Mouse (Mus musculus): Measurements from ENCODE around the gene Vps52. TPM values are rescaled to one million over a fixed set of nuclear protein-coding genes. Genes with fewer than 3 reads are reported as not detected.
A peak's percentile ranks its signal among the peaks of the same experiment; 100 is the strongest.

The Vps52 gene
- 18.1 and 19.1 TPM in 2 replicates for total RNA-seq (2017)

- ATAC-seq (replicated peaks in 1 of 2; ENCODE audit: insufficient read depth in 1 of 2, low FRiP score in 2 of 2, low TSS enrichment in 1 of 2, low read depth in 1 of 2, poor library complexity in 2 of 2, severe bottlenecking in 2 of 2), result peak; percentile 77 to 85
Observed at GRCm38 (mm10) chr17:33955555-33956214, at the start of gene Vps52, which contains the start of gene Rps18. Vps52 (plus strand) TSS chr17:33955812. Rps18 (minus strand) TSS chr17:33956001.

- peak; percentile 6 to 31 for ATAC-seq (replicated peaks in 1 of 2; ENCODE audit: insufficient read depth in 1 of 2, low FRiP score in 2 of 2, low TSS enrichment in 1 of 2, low read depth in 1 of 2, poor library complexity in 2 of 2, severe bottlenecking in 2 of 2)
Observed at GRCm38 (mm10) chr17:33908331-33909076, 47.1 kb upstream of the Vps52 start.

DNA sequence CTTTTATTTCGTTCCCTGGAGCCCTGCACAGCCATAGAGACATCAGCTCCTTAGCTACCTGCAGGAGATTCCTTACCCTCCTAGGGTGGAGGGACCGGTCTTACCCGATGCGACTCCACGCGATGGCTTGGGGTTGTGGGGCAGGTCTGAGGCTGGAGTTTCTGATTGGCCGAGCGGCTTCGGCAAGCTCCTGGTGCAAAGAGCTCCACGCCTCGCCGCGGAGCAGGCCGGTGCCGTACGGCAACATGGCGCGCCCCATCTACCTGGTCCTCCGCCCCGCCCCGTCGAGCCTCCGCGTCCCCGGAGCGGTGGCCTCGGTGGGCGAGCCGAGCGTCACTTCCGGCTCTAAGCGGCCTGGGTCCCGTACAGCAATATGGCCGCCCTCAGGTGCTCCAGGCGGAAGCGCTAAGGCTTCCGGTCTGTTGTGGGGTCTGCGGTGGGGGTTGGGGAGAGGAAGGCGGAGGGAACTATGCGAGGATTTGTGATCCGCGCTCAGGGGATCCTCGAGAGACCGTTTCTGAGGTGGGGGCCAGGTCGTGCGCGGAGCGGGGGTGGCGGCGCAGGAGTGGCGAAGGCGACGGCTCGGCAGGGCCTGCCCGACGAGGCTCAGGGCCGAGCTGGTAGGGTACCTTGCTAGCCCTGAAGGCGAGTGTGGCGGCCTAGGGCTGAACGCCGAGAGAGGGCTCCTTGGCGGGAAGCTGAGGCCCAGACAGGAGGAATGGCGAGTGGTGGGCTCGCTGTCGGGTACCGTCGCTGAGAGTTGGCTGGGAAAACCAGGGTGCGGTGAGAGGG is 46.3 kb upstream of the Vps52 start, which contains the start of gene Daxx:
Daxx (plus strand) TSS at position 338 of the 792 bp plus-strand sequence.
- peak; percentile 82 to 92 for ATAC-seq (replicated peaks in 1 of 2; ENCODE audit: insufficient read depth in 1 of 2, low FRiP score in 2 of 2, low TSS enrichment in 1 of 2, low read depth in 1 of 2, poor library complexity in 2 of 2, severe bottlenecking in 2 of 2)

- ATAC-seq (replicated peaks in 1 of 2; ENCODE audit: insufficient read depth in 1 of 2, low FRiP score in 2 of 2, low TSS enrichment in 1 of 2, low read depth in 1 of 2, poor library complexity in 2 of 2, severe bottlenecking in 2 of 2), result peak; percentile 15; a peak in 1 of 4 replicates
Observed at GRCm38 (mm10) chr17:33909869-33910250, 45.8 kb upstream of the Vps52 start.

DNA sequence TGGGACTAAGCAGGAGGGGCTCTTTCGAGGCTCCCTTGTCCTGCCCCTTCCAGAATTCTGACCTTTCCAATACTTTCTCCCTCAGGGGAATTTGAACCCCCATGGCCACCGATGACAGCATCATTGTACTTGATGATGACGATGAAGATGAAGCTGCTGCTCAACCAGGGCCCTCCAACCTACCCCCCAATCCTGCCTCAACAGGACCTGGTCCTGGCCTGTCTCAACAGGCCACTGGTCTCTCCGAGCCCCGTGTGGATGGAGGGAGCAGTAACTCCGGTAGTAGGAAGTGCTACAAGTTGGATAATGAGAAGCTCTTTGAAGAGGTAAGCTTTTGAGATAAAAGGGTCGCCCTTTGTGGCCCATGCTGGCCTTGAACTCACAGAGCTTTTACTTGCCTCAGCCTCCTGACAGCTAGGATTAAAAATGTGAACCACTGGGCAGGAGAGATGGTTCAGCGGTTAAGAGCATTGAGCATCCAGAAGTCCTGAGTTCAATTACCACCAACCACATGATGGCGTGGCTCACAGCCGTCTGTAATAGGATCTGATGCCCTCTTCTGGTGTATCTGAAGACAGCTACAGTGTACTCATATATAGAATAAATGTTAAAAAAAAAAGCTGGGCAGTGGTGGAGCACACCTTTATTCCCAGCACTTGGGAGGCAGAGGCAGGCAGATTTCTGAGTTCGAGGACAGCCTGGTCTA is 45.1 kb upstream of the Vps52 start:
- ATAC-seq (replicated peaks in 1 of 2; ENCODE audit: insufficient read depth in 1 of 2, low FRiP score in 2 of 2, low TSS enrichment in 1 of 2, low read depth in 1 of 2, poor library complexity in 2 of 2, severe bottlenecking in 2 of 2), result no peak

- ATAC-seq (replicated peaks in 1 of 2; ENCODE audit: insufficient read depth in 1 of 2, low FRiP score in 2 of 2, low TSS enrichment in 1 of 2, low read depth in 1 of 2, poor library complexity in 2 of 2, severe bottlenecking in 2 of 2), result no peak
Observed at GRCm38 (mm10) chr17:33911052-33911812, 44.4 kb upstream of the Vps52 start.

- ATAC-seq (replicated peaks in 1 of 2; ENCODE audit: insufficient read depth in 1 of 2, low FRiP score in 2 of 2, low TSS enrichment in 1 of 2, low read depth in 1 of 2, poor library complexity in 2 of 2, severe bottlenecking in 2 of 2), result no peak
Observed at GRCm38 (mm10) chr17:33911813-33912414, 43.7 kb upstream of the Vps52 start.

DNA sequence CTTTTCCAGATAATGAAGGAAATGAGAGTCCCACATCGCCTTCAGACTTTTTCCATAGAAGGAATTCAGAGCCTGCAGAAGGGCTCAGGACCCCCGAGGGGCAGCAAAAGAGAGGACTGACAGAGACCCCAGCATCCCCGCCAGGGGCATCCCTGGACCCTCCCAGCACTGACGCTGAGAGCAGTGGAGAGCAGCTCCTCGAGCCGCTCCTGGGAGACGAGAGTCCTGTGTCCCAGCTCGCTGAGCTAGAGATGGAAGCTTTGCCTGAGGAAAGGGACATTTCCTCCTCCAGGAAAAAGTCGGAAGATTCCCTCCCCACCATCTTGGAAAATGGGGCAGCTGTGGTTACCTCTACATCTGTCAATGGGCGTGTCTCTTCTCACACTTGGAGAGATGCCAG is 42.3 kb upstream of the Vps52 start:
- no peak for ATAC-seq (replicated peaks in 1 of 2; ENCODE audit: insufficient read depth in 1 of 2, low FRiP score in 2 of 2, low TSS enrichment in 1 of 2, low read depth in 1 of 2, poor library complexity in 2 of 2, severe bottlenecking in 2 of 2)

GRCm38 (mm10) chr17:33913905-33914304 is 41.7 kb upstream of the Vps52 start:
- ATAC-seq (replicated peaks in 1 of 2; ENCODE audit: insufficient read depth in 1 of 2, low FRiP score in 2 of 2, low TSS enrichment in 1 of 2, low read depth in 1 of 2, poor library complexity in 2 of 2, severe bottlenecking in 2 of 2), result no peak

DNA sequence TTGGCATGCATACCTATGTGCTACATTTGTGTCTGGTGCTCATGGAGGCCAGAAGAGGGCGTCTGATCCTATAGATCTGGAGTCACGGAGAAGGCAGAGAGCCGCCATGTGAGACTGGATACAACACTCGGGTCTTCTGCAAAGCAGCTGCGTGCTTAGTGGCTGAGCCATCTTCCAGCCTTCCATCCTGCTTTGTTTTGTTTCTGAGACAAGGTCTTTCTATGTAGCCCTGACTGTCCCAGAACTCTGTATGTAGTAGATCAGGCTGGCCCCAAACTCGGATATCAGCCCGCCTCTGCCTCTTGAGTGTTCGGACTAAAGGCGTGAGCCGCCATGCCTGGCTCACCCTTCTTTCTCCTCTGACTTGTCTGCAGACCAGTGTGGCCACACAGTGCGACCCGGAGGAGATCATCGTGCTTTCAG is 40.6 kb upstream of the Vps52 start:
- no peak for ATAC-seq (replicated peaks in 1 of 2; ENCODE audit: insufficient read depth in 1 of 2, low FRiP score in 2 of 2, low TSS enrichment in 1 of 2, low read depth in 1 of 2, poor library complexity in 2 of 2, severe bottlenecking in 2 of 2)

- ATAC-seq (replicated peaks in 1 of 2; ENCODE audit: insufficient read depth in 1 of 2, low FRiP score in 2 of 2, low TSS enrichment in 1 of 2, low read depth in 1 of 2, poor library complexity in 2 of 2, severe bottlenecking in 2 of 2), result peak; percentile 77 to 78
Observed at GRCm38 (mm10) chr17:33915671-33916250, 39.9 kb upstream of the Vps52 start, which contains the start of the genes Tapbp and Zbtb22. Tapbp (plus strand) TSS chr17:33915899. Zbtb22 (plus strand) TSS chr17:33915904.

GRCm38 (mm10) chr17:33916294-33916693 is 39.3 kb upstream of the Vps52 start:
- no peak for ATAC-seq (replicated peaks in 1 of 2; ENCODE audit: insufficient read depth in 1 of 2, low FRiP score in 2 of 2, low TSS enrichment in 1 of 2, low read depth in 1 of 2, poor library complexity in 2 of 2, severe bottlenecking in 2 of 2)

- ATAC-seq (replicated peaks in 1 of 2; ENCODE audit: insufficient read depth in 1 of 2, low FRiP score in 2 of 2, low TSS enrichment in 1 of 2, low read depth in 1 of 2, poor library complexity in 2 of 2, severe bottlenecking in 2 of 2), result no peak
Observed at GRCm38 (mm10) chr17:33916847-33917655, 38.6 kb upstream of the Vps52 start.

GRCm38 (mm10) chr17:33917656-33918292 is 37.8 kb upstream of the Vps52 start:
- ATAC-seq (replicated peaks in 1 of 2; ENCODE audit: insufficient read depth in 1 of 2, low FRiP score in 2 of 2, low TSS enrichment in 1 of 2, low read depth in 1 of 2, poor library complexity in 2 of 2, severe bottlenecking in 2 of 2), result no peak

Measured in hematopoietic stem cell, adult 5-6 weeks (primary cell).